Mouse (Mus musculus): Measurements from ENCODE around the gene Eno1. TPM values are rescaled to one million over a fixed set of nuclear protein-coding genes. Genes with fewer than 3 reads are reported as not detected.

The Eno1 gene
- polyA plus RNA-seq, 2 experiments: 215 to 488 TPM

- Histone ChIP-seq H3K9ac (replicated peaks) (peak overlapping the region; percentile 47), H3K4me2 (ENCODE audit: low read depth) (peak overlapping the region; percentile 73), H3K9me3 (ENCODE audit: control insufficient read depth, low read length) (no peaks in the 10 kb centered on the region), H3K4me1 (replicated peaks; ENCODE audit: control insufficient read depth in 2 of 2, insufficient read depth in 2 of 2, low read length in 1 of 2) (peaks cover 0 to 8% of the 10 kb centered on the region in 2 experiments; a peak in 1 of 4 replicates), H3K27me3 (ENCODE audit: control insufficient read depth, insufficient read depth, low read length) (no peaks in the 10 kb centered on the region), H3K4me3 (ENCODE audit: insufficient read depth in 1 of 2, low read depth in 2 of 2, low read length in 2 of 2) (peak overlapping the region; percentile 45 to 51), H3K27ac (no peak overlapping the region), H3K36me3 (replicated peaks; ENCODE audit: control insufficient read depth, insufficient read depth, low read depth) (no peaks in the 10 kb centered on the region)
- peak; percentile 1; the same call in 1 of the 2 replicates for ATAC-seq (ENCODE audit: insufficient read depth)
- DNase-seq (ENCODE audit: low read depth in 3 of 3, low spot score in 3 of 3): no peak
- 33% methylated on average over 10 of the region's 10 CpGs for WGBS (ENCODE audit: insufficient replicate concordance)
- TF ChIP-seq EP300 (IDR thresholded peaks at IDR 0.05; ENCODE audit: low read depth) (no peak), CTCF (IDR thresholded peaks at IDR 0.05; ENCODE audit: low read depth) (no peak)
Observed at GRCm38 (mm10) chr4:150211930-150212552, 24.5 kb upstream of the Eno1 start.

DNA sequence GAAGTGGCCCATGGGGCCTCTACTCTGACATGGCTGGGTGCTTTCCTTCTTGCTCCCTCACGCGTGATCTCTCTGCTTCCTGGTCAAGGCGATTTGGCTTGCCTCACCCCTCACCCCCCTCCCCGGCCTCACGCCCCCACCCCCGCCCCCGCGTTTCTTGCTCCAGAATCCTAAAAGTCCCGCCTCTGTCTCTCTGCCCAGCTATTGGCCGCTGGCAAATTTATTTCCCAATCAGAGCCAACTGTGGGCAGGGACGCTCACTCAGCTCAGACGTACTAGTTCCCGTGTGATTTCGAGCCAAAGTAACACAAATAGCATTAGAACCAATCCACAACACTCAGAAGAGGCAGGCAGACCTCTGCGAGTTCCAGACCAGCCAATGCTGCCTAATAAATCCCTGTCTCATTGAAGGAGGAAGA is 24.0 kb upstream of the Eno1 start:
- Histone ChIP-seq H3K4me3 (ENCODE audit: insufficient read depth in 1 of 2, low read depth in 2 of 2, low read length in 2 of 2) (peak overlapping the region; percentile 45 to 54), H3K9me3 (ENCODE audit: control insufficient read depth, low read length) (no peaks in the 10 kb centered on the region), H3K36me3 (replicated peaks; ENCODE audit: control insufficient read depth, insufficient read depth, low read depth) (no peaks in the 10 kb centered on the region), H3K9ac (replicated peaks) (peak overlapping the region; percentile 47), H3K27me3 (ENCODE audit: control insufficient read depth, insufficient read depth, low read length) (no peaks in the 10 kb centered on the region), H3K27ac (no peak overlapping the region), H3K4me2 (ENCODE audit: low read depth) (peak overlapping the region; percentile 73), H3K4me1 (replicated peaks; ENCODE audit: control insufficient read depth in 2 of 2, insufficient read depth in 2 of 2, low read length in 1 of 2) (peaks cover 0 to 13% of the 10 kb centered on the region in 2 experiments; a peak in 1 of 4 replicates)
- 2% methylated on average over 15 of the region's 15 CpGs for WGBS (ENCODE audit: insufficient replicate concordance)
- DNase-seq (ENCODE audit: low read depth in 3 of 3, low spot score in 3 of 3) (peak; percentile 56 to 67 (median 57)), ATAC-seq (ENCODE audit: insufficient read depth) (peak; percentile 82)
- TF ChIP-seq CTCF (IDR thresholded peaks at IDR 0.05; ENCODE audit: low read depth): no peak
- no peak for TF ChIP-seq EP300 (IDR thresholded peaks at IDR 0.05; ENCODE audit: low read depth)

DNA sequence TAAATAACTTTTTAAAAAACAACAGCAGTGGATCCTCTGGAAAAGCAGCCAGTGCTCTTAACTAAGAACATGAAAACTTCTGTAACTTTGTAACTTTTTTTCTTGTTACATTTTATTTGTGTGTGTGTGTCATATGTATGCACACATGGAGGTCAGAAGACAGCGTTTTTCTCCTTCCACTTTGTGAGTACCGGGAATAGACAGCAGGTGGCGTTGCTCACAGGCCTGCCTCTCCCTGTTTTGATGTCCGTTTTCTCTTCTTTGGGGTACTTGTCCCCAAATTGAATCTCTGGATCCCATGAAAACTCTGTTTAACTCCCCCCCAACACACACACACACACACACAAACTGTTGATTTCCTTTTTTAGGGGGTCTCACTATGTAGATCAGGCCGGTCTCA is 22.6 kb upstream of the Eno1 start:
- Histone ChIP-seq H3K4me1 (replicated peaks; ENCODE audit: control insufficient read depth in 2 of 2, insufficient read depth in 2 of 2, low read length in 1 of 2) (peaks cover 0 to 13% of the 10 kb centered on the region in 2 experiments; a peak in 1 of 4 replicates), H3K9me3 (ENCODE audit: control insufficient read depth, low read length) (no peaks in the 10 kb centered on the region), H3K4me3 (ENCODE audit: insufficient read depth in 1 of 2, low read depth in 2 of 2, low read length in 2 of 2) (no peak overlapping the region), H3K9ac (replicated peaks) (no peak overlapping the region), H3K27ac (no peak overlapping the region), H3K4me2 (ENCODE audit: low read depth) (no peak overlapping the region), H3K27me3 (ENCODE audit: control insufficient read depth, insufficient read depth, low read length) (no peaks in the 10 kb centered on the region), H3K36me3 (replicated peaks; ENCODE audit: control insufficient read depth, insufficient read depth, low read depth) (no peaks in the 10 kb centered on the region)
- peak; percentile 64 for TF ChIP-seq CTCF (IDR thresholded peaks at IDR 0.05; ENCODE audit: low read depth)
- TF ChIP-seq EP300 (IDR thresholded peaks at IDR 0.05; ENCODE audit: low read depth): no peak
- 36% methylated on average over 5 of the region's 5 CpGs for WGBS (ENCODE audit: insufficient replicate concordance)
- DNase-seq (ENCODE audit: low read depth in 3 of 3, low spot score in 3 of 3) (no peak), ATAC-seq (ENCODE audit: insufficient read depth) (no peak)

GRCm38 (mm10) chr4:150216423-150216822 is 20.1 kb upstream of the Eno1 start:
- TF ChIP-seq CTCF (IDR thresholded peaks at IDR 0.05; ENCODE audit: low read depth) (no peak), EP300 (IDR thresholded peaks at IDR 0.05; ENCODE audit: low read depth) (no peak)
- no peak overlapping the region for H3K27ac ChIP-seq
- no peak overlapping the region for H3K9ac ChIP-seq (replicated peaks)
- H3K9me3 ChIP-seq (ENCODE audit: control insufficient read depth, low read length): no peaks in the 10 kb centered on the region
- no peaks in the 10 kb centered on the region for H3K27me3 ChIP-seq (ENCODE audit: control insufficient read depth, insufficient read depth, low read length)
- H3K36me3 ChIP-seq (replicated peaks; ENCODE audit: control insufficient read depth, insufficient read depth, low read depth): no peaks in the 10 kb centered on the region
- no peak for ATAC-seq (ENCODE audit: insufficient read depth)
- H3K4me2 ChIP-seq (ENCODE audit: low read depth): no peak overlapping the region
- no peak for DNase-seq (ENCODE audit: low read depth in 3 of 3, low spot score in 3 of 3)
- H3K4me3 ChIP-seq (ENCODE audit: insufficient read depth in 1 of 2, low read depth in 2 of 2, low read length in 2 of 2): no peak overlapping the region
- 76% methylated on average over 6 of the region's 6 CpGs for WGBS (ENCODE audit: insufficient replicate concordance)
- H3K4me1 ChIP-seq (replicated peaks; ENCODE audit: control insufficient read depth in 2 of 2, insufficient read depth in 2 of 2, low read length in 1 of 2): peaks cover 0 to 22% of the 10 kb centered on the region in 2 experiments; a peak in 3 of 4 replicates

DNA sequence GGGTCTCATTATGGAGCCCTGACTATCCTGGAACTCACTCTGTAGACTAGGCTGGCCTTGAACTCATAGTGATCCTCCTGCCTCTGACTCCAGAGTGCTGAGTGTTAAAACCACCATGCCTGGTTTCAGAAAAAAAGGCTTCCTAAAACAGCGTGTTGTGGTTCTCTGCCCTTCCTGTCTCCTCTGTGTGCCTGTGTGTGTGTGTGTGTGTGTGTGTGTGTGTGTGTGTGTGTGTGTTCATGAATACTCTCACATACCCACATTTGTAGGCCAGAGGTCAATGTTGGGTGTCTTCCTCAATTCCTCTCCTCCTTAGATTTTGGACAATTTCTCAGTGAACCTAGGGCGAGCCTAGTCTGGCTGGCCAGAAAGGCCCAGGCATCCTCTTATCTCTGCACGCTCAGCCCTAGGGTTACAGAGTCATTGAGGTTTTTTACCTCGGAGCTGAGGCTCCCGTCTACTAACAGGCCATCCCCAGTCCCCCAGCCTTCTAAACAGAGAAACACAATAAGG is 19.4 kb upstream of the Eno1 start:
- no peak overlapping the region for H3K27ac ChIP-seq
- no peak overlapping the region for H3K4me3 ChIP-seq (ENCODE audit: insufficient read depth in 1 of 2, low read depth in 2 of 2, low read length in 2 of 2)
- H3K27me3 ChIP-seq (ENCODE audit: control insufficient read depth, insufficient read depth, low read length): no peaks in the 10 kb centered on the region
- no peaks in the 10 kb centered on the region for H3K9me3 ChIP-seq (ENCODE audit: control insufficient read depth, low read length)
- WGBS (ENCODE audit: insufficient replicate concordance): 12% methylated on average over 5 of the region's 5 CpGs
- DNase-seq (ENCODE audit: low read depth in 3 of 3, low spot score in 3 of 3) (no peak), ATAC-seq (ENCODE audit: insufficient read depth) (0 out of 2 replicates have a peak, but pooled peaks have one; percentile 7)
- H3K4me2 ChIP-seq (ENCODE audit: low read depth): no peak overlapping the region
- H3K9ac ChIP-seq (replicated peaks): no peak overlapping the region
- TF ChIP-seq EP300 (IDR thresholded peaks at IDR 0.05; ENCODE audit: low read depth) (no peak), CTCF (IDR thresholded peaks at IDR 0.05; ENCODE audit: low read depth) (no peak)
- H3K36me3 ChIP-seq (replicated peaks; ENCODE audit: control insufficient read depth, insufficient read depth, low read depth): no peaks in the 10 kb centered on the region
- peaks cover 0 to 20% of the 10 kb centered on the region in 2 experiments; a peak in 3 of 4 replicates for H3K4me1 ChIP-seq (replicated peaks; ENCODE audit: control insufficient read depth in 2 of 2, insufficient read depth in 2 of 2, low read length in 1 of 2)

Measured in liver, embryonic 14.5 days (tissue).